Mouse (Mus musculus) cerebellum, postnatal 14 days (tissue): ENCODE results near the gene Maea.
A peak's percentile ranks its signal among the peaks of the same experiment; 100 is the strongest.

Experiments used
- DNase-seq, 2 experiments: peaks; one replicate each; pipeline ENCODE4 v3.0.0; 2021; ENCODE audit warnings: mixed read lengths in 2 of 2

Maea gene

DNA sequence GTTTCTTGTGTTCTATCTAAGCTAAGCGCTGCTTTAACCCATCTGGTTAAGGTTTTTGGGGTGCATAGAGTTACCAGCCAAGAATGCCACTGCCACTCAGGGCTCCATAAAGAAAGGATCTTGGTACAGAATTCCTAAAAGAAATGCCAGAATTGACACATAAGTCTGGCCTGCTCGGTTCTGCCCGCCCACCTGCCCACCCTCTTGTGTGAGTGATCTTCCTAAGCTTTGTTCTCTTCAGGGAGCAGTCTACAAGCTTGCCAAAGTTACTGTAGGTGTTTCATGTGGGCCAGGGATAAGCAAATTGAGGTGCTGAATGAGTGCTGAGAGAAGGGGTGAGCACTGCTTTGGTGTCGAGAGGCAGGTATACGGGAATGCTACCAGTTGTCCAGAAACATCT lies 28.0 kb downstream of the Maea start:
- DNase-seq: no peak

DNA sequence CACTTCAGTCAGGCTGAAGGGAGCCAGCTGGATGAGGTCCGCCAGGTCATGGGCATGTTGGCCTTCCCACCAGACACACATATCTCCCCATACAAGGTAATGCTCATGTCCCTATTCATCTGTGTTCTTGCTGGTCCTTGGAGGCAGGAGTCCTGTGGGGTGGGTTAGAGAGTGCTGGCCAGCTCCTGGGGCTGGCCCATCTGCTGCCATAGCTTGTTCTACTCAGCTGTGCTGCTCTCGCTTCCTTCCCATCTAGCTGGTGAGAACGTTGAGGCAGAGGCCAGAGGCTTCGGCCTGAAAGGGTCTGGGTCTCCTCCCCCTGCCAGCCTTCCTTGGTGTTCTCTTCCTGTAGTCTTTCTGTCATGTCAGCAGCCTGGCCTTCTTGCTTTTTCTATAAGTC lies 33.3 kb downstream of the Maea start:
- DNase-seq: peak in 1 of 2 experiments; percentile 38

DNA sequence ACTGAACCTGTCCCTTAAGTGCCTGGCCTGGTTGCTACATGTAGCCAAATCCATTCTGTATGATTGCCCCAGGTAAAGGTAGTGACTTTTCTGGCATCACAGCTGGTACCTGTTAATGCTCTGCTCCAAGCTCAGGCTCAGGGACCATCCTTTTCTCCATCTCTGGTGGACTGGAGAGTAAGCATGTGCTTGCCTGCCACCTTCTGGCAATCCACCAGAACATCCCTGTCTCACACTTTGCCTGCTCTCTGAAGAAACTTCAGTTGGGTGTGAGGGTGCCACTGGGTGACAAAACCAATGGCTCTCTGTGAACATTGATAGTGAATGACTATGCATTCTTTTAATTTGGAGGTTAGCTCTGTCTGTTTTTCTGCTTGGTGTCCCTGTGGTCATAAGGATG lies 35.8 kb downstream of the Maea start:
- DNase-seq: peak; percentile 49 to 61

DNA sequence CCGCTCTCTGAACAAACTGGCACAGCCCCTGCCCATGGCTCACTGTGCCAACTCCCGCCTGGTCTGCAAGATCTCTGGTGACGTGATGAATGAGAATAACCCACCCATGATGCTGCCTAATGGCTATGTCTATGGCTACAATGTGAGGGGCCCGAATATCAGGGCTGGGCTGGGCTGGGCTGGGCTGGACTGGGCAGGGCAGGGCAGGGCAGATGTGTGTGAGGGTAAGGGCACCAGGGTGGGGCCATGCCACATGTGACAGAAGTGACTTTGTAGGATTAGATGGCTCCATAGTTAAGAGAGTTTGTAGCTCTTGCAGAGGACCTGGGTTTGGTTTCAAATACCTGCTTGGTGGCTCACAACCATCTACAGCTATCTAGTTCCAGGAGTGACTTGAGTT lies 36.4 kb downstream of the Maea start:
- no peak for DNase-seq

DNA sequence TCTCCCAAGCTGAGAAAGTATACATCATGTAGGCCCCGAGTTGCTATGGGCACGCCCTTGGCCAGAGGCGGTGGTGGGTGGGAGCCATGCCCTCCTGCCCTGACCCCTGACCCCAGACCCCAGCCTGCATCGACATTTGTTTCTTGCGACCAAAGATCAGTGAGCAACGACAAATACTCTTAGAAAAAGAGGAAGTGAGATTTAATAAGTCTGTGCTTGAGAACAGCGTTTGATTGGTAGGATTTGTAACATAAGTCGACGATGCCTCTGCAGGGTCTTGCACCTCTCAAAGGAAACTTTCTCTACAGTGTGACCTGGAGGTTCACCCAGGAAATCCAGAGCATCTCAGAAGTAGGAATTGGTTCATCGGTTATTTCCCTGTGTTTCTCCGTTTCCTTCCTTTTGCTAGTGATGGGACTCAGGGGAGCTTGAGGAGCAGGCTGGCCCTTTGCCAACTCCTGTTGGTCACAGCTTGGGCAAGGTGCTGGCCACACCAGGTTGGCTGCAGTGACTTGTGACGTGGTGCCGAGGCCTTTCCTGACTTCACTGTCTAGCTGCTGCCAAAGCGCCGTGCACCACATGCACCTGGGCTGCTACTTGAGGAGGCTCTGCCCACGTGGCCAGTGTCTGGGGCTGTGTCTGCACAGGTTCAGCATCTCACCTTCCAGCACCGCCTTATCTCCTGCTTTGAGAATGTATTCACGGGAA lies 37.2 kb downstream of the Maea start:
- peak; percentile 47 to 55 for DNase-seq

DNA sequence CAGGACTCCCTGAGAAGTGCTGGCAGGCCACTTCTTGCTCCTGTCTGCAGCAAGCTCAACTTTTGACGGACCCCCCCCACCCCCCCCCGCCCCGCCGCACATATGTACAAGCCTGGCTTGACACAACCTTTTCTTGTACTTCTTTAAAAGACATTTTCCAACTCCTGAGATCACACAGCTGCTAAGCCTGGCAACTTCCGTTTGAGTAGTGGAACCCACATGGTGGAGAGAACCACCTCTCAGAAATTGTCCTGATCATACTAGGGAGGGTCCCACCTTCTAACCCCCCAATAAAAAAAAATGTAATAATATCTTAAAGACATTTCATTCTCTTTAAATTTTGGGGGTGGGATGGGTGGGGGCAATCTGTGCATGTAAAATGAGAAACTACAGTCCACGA lies 41.9 kb downstream of the Maea start:
- no peak for DNase-seq

DNA sequence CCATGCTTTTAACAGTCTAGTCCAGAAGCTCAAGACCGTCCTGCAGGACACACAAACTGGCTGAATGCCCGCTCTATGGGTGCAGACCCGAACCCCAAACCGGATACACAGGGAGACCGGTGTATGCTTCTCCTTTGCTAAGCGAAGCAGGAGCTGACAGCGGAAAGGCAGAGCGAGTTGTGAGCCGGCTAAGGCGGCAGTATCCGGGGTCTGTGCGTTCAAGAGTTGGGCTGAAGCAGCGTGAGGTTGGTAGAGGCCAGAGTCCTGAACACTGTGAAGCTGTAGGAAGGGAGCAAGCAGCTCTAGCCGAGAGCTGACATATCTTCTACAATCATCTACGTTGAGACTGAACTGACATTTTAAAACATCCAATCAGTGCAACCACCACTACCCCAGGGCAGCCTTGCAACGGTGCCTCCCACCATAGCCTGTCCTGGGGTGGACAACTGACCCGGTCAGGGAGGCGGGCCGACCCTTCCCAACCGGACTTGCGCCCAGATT lies 42.5 kb downstream of the Maea start:
- peak; percentile 62 to 66 for DNase-seq

DNA sequence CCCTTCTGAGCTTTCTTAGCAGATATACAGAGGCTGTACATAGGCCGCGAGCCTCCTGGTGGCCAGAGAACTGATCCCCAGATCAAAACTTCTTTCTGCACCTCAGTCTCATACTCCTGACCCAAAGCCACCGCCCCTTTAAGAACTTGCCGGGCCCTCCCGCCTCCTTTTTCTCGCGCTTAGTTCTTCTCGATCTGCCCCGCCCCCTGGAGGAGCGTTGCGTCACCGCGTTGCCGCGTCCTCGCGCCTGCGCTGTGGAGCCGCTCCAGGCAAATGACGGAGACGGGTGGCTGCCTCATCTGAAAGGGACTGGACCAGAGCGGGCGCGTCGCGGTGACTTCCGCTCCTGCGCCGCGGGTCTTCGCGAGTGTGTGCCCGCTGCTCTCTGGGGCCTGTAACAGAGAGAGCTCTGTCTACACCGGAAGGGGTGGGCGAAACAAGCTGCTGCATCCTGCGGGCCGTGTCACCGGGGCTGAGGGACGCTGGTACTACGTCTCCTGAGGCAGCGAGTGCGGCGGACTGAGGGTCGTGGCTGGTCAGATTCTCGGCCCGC lies 43.1 kb downstream of the Maea start, which contains the start of gene Uvssa:
TSS of gene Uvssa (plus strand) at position 248 of the 553 bp plus-strand sequence.
- DNase-seq: peak; percentile 100

DNA sequence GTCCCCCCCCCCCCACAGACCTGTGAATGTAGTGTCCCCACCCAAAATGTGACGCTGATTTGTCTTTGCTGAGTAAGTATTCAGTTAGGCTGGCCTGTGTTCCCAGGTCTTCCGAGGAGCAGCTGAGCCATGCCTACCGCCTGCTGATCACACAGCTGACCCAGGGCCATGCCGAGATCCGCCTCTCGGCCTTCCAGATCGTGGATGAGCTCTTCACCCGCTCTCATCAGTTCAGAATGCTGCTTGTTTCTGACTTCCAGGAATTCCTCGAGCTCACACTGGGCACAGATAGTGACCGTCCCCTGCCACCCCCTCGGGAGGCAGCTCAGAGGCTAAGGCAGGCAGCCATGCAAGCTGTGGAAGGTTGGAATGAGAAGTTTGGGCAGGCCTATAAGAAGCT lies 52.2 kb downstream of the Maea start:
- DNase-seq: peak; percentile 38

DNA sequence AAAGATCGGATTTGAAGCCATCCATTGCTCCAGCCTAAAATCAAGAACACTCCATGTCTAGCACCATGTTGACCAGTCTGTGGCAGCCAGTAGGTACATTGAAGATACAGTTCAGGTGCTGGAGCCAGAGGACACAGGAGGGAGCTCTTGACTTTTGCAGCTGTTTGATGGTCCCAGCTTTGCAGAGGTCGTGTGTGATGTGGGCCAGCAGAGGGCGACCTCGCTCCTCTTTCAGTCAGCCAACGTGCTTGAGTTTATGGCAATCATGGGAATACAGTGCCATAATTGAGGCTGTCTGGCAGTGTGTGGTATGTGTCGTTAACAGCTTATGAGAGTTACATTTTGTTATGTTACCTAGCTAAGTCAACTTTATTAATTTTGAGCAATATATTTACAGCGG lies 58.5 kb downstream of the Maea start:
- DNase-seq: peak; percentile 87 to 88

DNA sequence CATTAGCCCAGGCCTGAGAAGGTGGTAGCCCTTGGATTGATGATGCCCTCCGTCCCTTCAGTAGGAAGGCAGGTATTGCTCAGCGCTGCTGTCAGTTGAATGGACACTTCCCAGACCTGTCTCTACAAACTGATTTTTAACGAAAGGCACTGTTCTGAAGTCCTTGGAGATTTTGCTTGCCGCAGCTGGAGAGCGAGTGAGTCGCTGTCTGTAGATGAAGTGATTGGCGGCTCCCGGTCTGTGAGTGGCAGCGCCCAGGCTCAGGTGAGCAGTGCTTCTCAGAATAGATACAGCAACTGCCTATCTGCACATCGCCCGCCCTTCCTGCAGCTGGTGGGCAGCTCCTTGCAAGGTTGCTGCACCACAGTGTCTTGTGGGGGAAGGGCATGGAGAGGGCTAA lies 60.4 kb downstream of the Maea start:
- DNase-seq: no peak

DNA sequence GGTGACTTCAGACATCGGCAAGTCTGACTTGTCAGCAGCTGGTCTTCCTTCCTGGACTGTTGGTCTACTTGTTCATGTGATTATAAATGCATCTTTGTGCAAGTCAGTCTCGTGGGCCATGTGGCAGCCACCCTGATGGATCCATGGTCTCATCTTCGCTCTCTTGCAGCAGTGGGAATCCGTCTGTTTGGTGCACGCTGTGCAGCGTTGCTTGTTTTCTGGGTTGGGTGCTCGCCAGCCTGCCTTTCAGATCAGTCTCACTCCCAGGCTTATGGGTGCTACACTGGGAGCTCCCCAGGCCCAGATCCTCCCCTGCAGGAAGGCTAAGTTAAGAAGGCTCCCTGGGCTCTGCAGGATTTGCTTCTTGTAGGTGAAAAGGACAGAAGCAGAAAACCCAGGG lies 61.5 kb downstream of the Maea start:
- no peak for DNase-seq

DNA sequence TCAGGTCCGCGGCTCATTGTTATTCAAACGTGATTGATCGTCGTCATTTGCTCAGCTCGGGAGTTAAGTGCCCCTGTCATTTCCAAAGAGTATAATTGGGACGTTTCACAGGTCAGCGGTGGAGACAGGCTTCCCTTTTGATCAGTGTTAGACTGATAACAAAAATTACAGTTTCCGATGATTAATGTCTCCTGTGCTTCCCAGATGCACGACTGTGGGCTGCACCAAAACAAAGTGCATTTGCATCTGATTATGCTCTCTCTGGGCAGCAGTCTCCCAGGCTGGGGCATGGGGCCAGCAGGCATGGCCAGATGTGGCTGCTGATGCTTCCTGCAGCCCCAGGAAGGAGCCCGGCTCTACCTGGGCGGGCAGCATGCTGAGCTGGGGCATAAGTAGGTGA lies 65.5 kb downstream of the Maea start:
- DNase-seq: no peak

DNA sequence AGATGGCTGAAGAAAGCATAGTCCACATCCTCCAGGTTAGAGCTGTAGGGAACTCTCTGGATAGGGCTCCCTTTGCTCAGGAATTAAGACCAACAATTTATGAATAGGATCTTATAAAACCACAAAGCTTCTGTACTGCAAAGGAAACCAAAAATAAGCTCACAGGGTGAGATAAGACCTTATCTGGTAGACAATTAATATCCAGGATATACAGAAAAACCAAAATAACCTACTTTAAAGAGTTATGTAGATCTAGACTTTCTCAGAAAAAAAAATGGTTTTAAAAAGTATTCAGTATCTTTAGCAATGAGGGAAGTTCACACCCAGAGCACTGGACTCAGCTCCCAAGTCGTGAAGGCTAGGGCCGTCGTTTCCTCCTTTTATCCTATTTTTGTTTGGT lies 85.0 kb downstream of the Maea start:
- DNase-seq: no peak
